Mouse (Mus musculus): ENCODE results near the gene Pagr1b.
A peak's percentile ranks its signal among the peaks of the same experiment; 100 is the strongest.

The Pagr1b gene

DNA sequence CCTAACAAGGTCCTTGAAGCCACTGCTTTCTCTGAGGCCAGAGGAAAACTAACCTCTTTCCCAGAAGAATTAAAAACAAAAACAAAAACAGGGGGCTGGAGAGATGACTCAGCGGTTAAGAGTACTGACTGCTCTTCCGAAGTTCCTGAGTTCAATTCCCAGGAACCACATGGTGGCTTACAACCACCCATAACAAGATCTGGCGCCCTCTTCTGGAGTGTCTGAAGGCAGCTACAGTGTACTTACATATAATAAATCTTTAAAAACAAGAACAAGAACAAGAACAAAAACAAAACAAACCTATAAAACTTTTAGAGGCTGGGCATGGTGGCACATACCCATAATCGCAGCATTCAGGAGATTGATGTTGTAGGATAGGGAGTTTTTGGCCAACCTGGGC lies 19.8 kb downstream of the Pagr1b start:
- no peak for DNase-seq (ENCODE audit: low read depth)

- DNase-seq (ENCODE audit: low read depth): no peak
Measured at GRCm38 (mm10) chr7:126988816-126989215, 27.5 kb downstream of the Pagr1b start.

DNA sequence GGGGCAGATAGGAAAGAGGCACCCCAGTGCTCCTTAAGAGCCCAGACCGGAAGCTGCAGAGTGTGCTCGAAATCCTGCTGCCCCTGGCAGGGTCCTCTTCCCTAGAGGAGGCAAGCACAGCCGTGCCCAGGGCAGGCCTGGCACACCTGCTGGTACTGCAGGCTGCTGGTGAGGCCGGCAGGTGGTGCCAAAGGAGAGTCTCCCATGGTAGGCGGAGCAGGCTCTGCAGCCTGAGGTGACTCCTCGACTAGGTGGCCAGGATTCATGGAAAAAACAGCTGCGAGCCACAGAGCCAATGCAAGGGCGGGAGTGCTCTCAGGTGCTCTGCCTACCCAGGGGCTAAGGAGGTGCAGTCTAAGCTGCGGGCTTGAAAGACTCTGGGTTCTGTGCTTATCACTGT lies 30.0 kb downstream of the Pagr1b start:
- no peak for DNase-seq (ENCODE audit: low read depth)

DNA sequence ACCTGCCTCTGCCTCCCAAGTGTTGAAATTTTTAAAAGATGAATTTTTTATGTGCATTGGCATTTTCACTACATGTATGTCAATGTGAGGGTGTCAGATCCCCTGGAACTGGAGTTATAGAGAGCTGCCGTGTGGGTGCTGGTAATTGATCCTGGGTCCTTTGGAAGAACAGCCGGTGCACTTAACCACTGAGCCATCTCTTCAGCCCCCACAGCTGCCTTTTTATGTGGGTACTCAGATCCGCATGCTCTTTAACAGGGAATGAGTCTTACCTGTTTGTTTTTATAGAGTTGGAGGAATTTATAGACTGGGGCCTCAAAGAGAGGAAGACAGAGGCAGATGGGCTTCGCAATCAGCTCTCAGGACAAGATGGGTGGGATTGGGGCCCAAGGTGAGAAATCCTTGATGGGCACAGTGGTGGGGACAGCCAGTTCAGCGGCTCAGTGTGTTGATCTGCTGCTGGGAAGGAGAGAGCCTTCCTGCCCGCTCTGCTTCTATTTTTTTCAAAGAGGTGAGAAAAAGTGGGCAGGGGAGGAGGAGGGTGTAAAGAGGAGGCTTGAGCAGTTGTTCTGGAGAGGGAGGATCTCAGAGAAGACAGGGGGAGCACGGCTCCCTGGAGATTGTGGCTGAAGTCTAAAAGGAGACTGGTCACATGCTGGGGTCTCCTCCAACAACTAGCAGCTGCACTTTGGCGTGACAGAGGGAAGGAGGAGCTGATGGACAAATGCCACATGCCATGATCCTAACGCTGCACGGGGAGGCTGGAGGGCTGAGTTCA lies 31.4 kb downstream of the Pagr1b start:
- DNase-seq (ENCODE audit: low read depth): no peak

DNA sequence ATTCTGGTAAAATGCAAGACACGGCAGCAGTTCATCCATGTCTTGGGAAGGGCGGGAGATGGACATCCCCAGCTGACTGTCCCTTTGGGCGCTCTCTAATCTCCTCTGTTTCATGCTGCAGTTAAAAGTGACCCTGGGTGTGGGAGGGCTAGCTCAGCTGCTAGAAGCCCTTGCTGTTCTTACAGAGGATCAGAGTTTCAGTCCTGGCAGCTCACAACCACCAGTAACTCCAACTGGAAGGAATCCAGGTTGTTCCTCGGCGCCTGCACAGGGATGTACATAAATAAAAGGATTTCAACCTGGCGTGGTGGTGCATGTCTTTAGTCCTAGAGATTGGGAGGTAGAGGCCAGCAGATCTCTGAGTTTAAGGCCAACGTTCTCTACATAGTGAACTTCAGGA lies 33.2 kb downstream of the Pagr1b start:
- DNase-seq (ENCODE audit: low read depth): no peak

GRCm38 (mm10) chr7:126982054-126982453 lies 34.2 kb downstream of the Pagr1b start:
- no peak for DNase-seq (ENCODE audit: low read depth)

DNA sequence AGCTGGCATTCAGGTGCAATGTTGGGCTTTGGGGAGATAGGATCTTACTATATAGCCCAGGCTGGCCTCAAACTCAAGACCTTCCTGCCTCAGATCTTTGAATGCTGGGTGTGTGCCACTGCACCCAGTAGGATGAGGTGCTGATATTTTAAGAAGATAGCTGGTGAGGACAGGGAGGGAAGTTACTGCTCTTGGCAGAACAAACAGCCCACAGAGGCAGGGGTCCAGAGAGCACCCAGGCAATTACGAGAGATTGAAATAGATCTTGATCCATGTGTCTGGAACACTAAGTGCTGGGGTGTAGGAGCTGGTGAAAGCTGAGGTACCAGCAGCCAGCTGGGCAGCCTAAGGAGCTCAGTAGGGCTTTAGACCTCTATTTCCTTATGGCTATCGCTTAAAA lies 34.7 kb downstream of the Pagr1b start:
- no peak for DNase-seq (ENCODE audit: low read depth)

DNA sequence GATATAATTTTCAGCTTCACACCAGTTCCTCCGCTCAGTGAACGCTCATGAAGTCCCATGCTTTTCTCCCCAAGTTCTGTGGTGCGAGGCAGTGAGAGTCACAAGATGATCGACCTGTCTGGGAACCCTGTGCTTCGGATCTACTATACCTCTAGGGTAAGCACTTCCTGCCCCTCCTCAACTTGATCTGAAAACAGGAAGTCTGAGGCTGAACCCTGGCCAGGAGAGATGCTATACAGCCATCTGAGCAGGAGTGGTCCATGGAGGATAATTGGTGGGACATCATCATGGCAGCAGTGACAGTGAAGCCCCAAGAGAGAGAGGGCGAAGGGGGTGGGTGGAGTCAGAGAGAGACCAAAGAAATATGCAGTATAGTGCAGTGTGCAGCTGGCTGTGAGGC lies 37.4 kb downstream of the Pagr1b start:
- no peak for DNase-seq (ENCODE audit: low read depth)

GRCm38 (mm10) chr7:126976878-126977459 lies 39.3 kb downstream of the Pagr1b start:
- DNase-seq (ENCODE audit: low read depth): no peak

GRCm38 (mm10) chr7:126975950-126976866 lies 40.1 kb downstream of the Pagr1b start, which contains the start of gene Cdiptos:
Gene Cdiptos, minus strand, starts transcription at chr7:126976098.
- peak; percentile 98 for DNase-seq (ENCODE audit: low read depth)

DNA sequence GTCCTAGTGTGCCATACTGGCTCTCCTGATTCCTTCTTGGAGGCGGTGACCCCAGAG lies 40.6 kb downstream of the Pagr1b start, which contains the start of gene Cdipt:
Gene Cdipt (plus strand): TSS at position 22 of the 57 bp plus-strand sequence.
- DNase-seq (ENCODE audit: low read depth): no peak

DNA sequence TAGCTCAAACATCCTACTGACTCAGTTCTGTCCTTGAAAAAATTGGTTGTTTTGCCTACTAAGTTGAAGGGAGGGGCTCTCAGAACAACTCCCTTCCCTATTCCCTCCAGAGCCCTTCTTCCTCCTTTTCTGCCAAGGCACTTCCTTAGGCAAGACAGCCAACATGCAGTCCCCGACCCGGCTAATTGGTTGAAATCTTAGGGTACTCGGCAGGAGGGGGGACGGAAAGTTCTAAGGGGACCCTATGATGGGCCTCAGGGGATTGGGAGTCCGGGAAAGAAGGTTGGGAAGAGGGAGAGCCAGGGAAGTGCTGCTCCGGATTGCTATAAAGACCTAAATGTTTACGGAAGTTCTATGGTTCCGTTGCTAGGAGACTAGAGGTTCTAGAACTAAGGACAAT lies 40.8 kb downstream of the Pagr1b start:
- no peak for DNase-seq (ENCODE audit: low read depth)

- no peak for DNase-seq (ENCODE audit: low read depth)
Measured at GRCm38 (mm10) chr7:126967361-126967760, 48.9 kb downstream of the Pagr1b start.

DNA sequence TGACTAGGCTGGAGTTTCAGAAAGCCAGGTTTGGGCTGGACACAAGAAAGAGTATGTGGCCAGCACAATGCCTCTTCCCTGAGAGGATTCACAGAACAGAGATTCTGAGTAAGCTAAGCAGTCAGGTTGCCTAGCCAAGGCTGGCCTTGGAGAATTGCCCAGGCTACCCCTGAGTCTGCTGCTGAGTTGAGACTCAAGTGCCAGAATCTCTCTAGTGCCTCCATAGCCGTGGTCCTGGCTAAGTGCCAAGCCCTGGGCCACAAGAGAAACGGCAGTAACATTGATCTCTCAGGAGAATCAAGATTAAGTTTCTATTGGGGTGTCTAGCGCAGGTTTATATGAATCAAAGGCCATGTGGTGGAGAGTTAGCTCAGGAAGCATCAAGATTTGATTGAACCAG lies 50.7 kb downstream of the Pagr1b start:
- no peak for DNase-seq (ENCODE audit: low read depth)

- DNase-seq (ENCODE audit: low read depth): no peak
Measured at GRCm38 (mm10) chr7:126963548-126964286, 52.6 kb downstream of the Pagr1b start.

- no peak for DNase-seq (ENCODE audit: low read depth)
Measured at GRCm38 (mm10) chr7:126961965-126962364, 54.3 kb downstream of the Pagr1b start.

GRCm38 (mm10) chr7:126961095-126961494 lies 55.2 kb downstream of the Pagr1b start:
- DNase-seq (ENCODE audit: low read depth): no peak

- DNase-seq (ENCODE audit: low read depth): no peak
Measured at GRCm38 (mm10) chr7:126959780-126960179, 56.5 kb downstream of the Pagr1b start.

DNA sequence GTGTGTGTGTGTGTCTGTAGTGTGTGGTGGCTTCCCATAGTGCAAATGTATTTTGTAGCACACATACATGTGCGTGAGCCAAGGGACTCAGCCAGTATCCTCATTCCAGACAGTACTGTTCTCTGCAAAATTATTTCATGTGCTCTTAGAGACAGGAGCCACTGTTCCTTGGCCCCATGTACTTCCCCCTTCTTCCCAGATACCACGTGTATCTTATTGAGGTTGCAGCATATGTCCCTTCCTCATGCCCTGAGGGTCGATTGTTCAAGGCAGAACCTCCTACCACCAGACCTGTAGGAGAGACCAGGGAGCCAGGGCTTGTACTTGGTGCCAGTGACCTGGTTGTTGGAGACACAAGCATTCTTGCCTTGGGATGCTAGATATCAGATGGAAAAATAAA lies 61.2 kb downstream of the Pagr1b start:
- DNase-seq (ENCODE audit: low read depth): no peak

DNA sequence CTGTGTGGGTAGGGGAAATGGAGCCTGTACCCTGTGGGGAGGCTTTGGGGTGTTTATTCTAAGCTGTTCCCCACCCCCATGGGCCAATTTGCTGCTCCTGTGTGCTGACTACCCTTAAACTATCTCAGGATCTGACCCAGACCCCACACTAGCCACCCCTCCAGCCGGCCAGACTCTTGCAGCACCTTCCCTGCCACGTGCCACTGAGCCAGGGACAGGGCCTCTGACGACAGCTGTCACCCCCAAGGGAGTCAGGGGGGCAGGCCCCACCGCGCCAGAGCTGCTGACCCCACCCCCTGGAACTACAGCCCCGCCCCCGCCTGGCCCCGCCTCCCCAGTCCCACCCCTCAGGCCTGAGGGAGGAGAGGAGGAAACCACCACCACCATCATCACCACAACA lies 63.6 kb downstream of the Pagr1b start:
- DNase-seq (ENCODE audit: low read depth): no peak

- DNase-seq (ENCODE audit: low read depth): no peak
Measured at GRCm38 (mm10) chr7:126951741-126952140, 64.5 kb downstream of the Pagr1b start.

Measured in c-Kit-positive CD71-negative TER-119-negative erythroid progenitor cells, embryonic 14.5 days (primary cell).